Mouse (Mus musculus) heart, postnatal 0 days (tissue): ENCODE results near the gene Supt3. TPM values are rescaled to one million over a fixed set of nuclear protein-coding genes. Genes with fewer than 3 reads are reported as not detected.
A peak's percentile ranks its signal among the peaks of the same experiment; 100 is the strongest.

Source experiments
- ATAC-seq: fragments of 200-750 bp; cut with Nextera tagmentation; 2 replicates; pipeline ENCODE4 v1.8.0; 2017; ENCODE audit warnings: low read depth, moderate number of reproducible peaks, moderate library complexity; ENCODE audit not compliant: insufficient read depth
- DNase-seq: peaks from one replicate; pipeline ENCODE4 v3.0.0-alpha.2; 2016; ENCODE audit warnings: low spot score
- H3K27ac ChIP-seq: fragments of 300-500 bp; sonication (generic); 2 replicates; pipeline ENCODE4 v1.5.1; 2014; ENCODE audit warnings: low read depth, mild to moderate bottlenecking
- H3K27me3 ChIP-seq: fragments of 300-500 bp; sonication (generic); 2 replicates; pipeline ENCODE4 v1.6.1; 2014; ENCODE audit warnings: low read length, mixed read lengths; ENCODE audit not compliant: control insufficient read depth, insufficient read depth
- H3K36me3 ChIP-seq: fragments of 300-500 bp; sonication (generic); replicated peaks from 2 replicates; pipeline ENCODE4 v1.6.1; 2014; ENCODE audit warnings: low read length, mixed read lengths; ENCODE audit not compliant: control insufficient read depth, insufficient read depth
- H3K4me1 ChIP-seq: fragments of 300-500 bp; sonication (generic); 2 replicates; pipeline ENCODE4 v1.6.1; 2014; ENCODE audit warnings: antibody characterized with exemption; ENCODE audit not compliant: control insufficient read depth, insufficient read depth
- H3K4me2 ChIP-seq: fragments of 300-500 bp; sonication (generic); 2 replicates; pipeline ENCODE4 v1.6.1; 2014; ENCODE audit warnings: low read depth, mild to moderate bottlenecking, low read length, moderate library complexity
- H3K4me3 ChIP-seq: fragments of 300-500 bp; sonication (generic); 2 replicates; pipeline ENCODE4 v1.5.1; 2014; ENCODE audit warnings: low read depth, low read length
- H3K9ac ChIP-seq: fragments of 300-500 bp; sonication (generic); replicated peaks from 2 replicates; pipeline ENCODE4 v1.6.1; 2014; ENCODE audit warnings: low read depth, low read length, mixed read lengths
- H3K9me3 ChIP-seq: fragments of 300-500 bp; sonication (generic); replicated peaks from 2 replicates; pipeline ENCODE4 v1.6.1; 2016; ENCODE audit warnings: low read length; ENCODE audit not compliant: control insufficient read depth
- CTCF ChIP-seq: IDR thresholded peaks from 2 replicates; pipeline ENCODE4 v1.5.1; 2016; ENCODE audit warnings: antibody characterized with exemption, control low read depth, low read depth
- EP300 ChIP-seq: IDR thresholded peaks from 2 replicates; pipeline ENCODE4 v1.6.1; 2016; ENCODE audit warnings: antibody characterized with exemption, low read depth
- WGBS: fragments of 180-500 bp; shearing (Covaris S2); extraction: QIAGEN DNeasy Blood & Tissue Kit; methylation state at CpG from one replicate; pipeline ENCODE4 v1.1.7; 2014; 5-methylcytosine and 5-hydroxymethylcytosine counted together
- polyA plus RNA-seq: library from polyadenylated mRNA; unstranded; fragments of >200 nt; fragmentation: Nextera tagmentation; extraction: Ambion mirVana; gene quantifications from 2 replicates; pipeline ENCODE4 v1.2.1, GENCODE M21; 2015
- total RNA-seq: library from RNA; depleted of rRNA; stranded (reverse); fragments of >200 nt; gene quantifications from 2 replicates; pipeline ENCODE4 v1.2.3, GENCODE M21; 2014; ENCODE audit warnings: low replicate concordance; rRNA removed

The Supt3 gene
- 4.3 and 7.2 TPM in 2 replicates for total RNA-seq
- polyA plus RNA-seq: 19.5 and 20.0 TPM in 2 replicates

DNA sequence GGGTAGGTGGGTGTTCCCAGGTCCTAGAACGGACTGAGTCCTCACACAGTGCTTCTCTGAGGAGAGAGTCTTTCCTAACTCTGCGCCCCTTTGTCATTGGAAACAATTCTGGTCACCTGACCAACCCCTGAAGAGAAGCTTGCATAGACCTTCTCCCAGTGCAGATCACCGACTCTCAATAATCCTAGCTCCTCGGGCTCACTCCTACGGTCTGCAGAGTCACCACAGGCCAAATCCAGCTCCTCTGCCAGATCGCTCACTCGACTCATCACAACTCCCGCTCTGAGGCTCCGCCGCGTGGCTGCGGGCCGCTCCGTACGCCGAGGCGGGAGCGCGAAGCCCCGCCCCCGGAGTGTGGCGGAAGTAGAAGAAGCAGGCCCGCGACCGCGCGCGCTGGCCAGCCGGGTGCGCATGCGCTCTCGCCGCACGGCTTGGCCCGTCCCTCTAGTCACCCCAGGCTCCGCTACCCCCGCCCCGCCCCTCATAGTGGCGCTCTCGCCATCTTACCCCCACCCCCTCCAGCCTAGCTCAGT is at the start of gene Supt3:
Supt3 (plus strand) TSS at position 415 of the 533 bp plus-strand sequence.
- Histone ChIP-seq H3K9ac (peak within 1 kb of the TSS; percentile 86), H3K36me3 (no peaks in the 10 kb centered on the region), H3K4me3 (peak within 1 kb of the TSS; percentile 95), H3K27ac (peak within 1 kb of the TSS; percentile 90), H3K4me1 (no peaks in the 10 kb centered on the region; the same call in 1 of the 2 replicates), H3K9me3 (no peaks in the 10 kb centered on the region), H3K27me3 (no peaks in the 10 kb centered on the region), H3K4me2 (peak within 1 kb of the TSS; percentile 82)
- TF ChIP-seq EP300: no peak
- peak; percentile 31 for TF ChIP-seq CTCF
- DNase-seq (peak; percentile 93), ATAC-seq (peak; percentile 96)
- WGBS: under 1% methylated on average over 33 of the region's 40 CpGs

DNA sequence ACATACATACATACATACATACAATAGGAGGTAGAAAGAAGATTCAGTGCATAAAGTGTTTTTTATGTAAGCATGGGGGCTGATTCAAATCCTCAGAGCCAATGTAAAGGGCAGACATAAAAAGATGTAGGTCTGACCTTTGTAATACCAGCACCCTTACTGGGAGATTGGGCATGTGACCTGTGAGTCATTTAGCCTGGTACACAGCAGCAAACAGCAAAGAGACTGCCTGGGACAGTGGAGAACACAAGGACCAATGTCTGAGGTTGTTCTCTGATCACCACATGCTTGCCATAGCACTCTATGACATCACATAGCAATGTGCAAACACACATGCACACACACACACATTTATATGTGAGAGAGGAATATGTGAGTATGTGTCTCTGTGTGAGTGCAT is 49.3 kb upstream of the Supt3 start:
- Histone ChIP-seq H3K4me1 (no peaks in the 10 kb centered on the region), H3K4me2 (no peak overlapping the region), H3K4me3 (no peak overlapping the region), H3K9me3 (no peaks in the 10 kb centered on the region), H3K9ac (no peak overlapping the region), H3K27ac (no peak overlapping the region), H3K27me3 (peaks cover 19% of the 10 kb centered on the region), H3K36me3 (no peaks in the 10 kb centered on the region)
- DNase-seq: no peak
- TF ChIP-seq EP300: no peak
- no peak for TF ChIP-seq CTCF
- no peak for ATAC-seq

DNA sequence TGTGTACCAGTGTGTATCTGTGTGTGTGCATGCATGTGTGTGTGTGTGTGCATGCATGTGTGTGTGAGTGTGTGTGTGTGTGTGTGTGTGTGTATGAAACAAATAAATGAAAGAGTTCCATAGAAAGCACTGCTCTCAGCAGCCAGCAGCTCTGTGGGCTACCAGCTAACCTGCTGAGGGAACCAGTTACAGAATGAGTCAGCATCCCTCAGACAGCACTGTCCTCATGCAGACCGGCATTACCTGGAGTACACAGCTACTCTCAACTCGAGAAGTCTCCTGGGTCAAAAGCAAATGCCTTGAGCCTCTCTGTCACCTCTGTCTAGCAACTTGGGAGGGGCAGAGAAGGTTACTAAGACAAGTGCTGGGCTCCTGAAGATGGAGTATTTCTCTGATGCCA is 48.5 kb upstream of the Supt3 start:
- H3K4me1 ChIP-seq: no peaks in the 10 kb centered on the region
- H3K4me2 ChIP-seq: no peak overlapping the region
- no peak overlapping the region for H3K9ac ChIP-seq
- WGBS: 52% methylated on average over 2 of the region's 2 CpGs
- TF ChIP-seq EP300 (no peak), CTCF (no peak)
- H3K27me3 ChIP-seq: peaks cover 26% of the 10 kb centered on the region
- no peak overlapping the region for H3K4me3 ChIP-seq
- H3K27ac ChIP-seq: no peak overlapping the region
- ATAC-seq (no peak), DNase-seq (no peak)
- no peaks in the 10 kb centered on the region for H3K36me3 ChIP-seq
- no peaks in the 10 kb centered on the region for H3K9me3 ChIP-seq

DNA sequence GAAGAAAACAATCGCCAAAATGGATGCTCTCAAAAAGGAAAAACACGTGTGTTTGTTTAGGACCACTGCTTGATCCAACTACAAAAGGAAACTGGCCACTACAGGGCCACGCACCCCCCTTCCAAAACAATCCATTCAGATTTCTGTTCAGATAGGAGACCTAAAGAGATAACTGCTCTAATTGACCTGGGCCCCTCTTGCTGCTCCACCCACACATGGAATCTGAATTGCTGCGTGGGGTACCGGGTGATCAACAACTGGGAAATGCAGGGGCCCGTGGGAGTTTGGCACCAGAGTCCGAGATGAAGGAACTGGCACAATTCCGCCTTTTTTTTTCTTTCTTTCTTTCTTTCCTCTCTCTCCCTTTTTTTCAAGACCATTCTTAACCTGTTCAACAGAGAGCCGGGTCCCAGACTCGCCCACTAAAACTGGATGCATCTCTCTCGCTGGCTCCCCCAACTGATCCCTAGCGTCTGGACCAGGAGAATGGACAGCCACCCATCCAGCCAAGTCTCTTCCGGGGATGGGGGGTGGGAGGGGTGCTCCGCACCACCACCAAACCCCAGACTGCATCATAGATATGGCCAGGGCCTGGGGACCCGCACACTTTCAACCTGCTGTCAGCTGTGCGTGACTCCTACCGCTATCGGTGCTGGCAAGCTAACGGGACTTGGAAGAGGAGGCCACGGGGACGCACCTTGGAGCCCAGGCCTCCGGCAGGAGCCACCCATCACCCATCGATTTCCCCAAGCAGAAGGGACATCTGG is 43.2 kb upstream of the Supt3 start:
- TF ChIP-seq EP300: no peak
- TF ChIP-seq CTCF: no peak
- Histone ChIP-seq H3K4me1 (peaks cover 11% of the 10 kb centered on the region; the same call in 1 of the 2 replicates), H3K4me2 (peak overlapping the region; percentile 79), H3K36me3 (no peaks in the 10 kb centered on the region), H3K9me3 (no peaks in the 10 kb centered on the region), H3K27me3 (peaks cover 72% of the 10 kb centered on the region), H3K27ac (no peak overlapping the region), H3K4me3 (peak overlapping the region; percentile 67), H3K9ac (no peak overlapping the region)
- WGBS: 12% methylated on average over 23 of the region's 23 CpGs
- ATAC-seq: no peak
- DNase-seq: no peak

DNA sequence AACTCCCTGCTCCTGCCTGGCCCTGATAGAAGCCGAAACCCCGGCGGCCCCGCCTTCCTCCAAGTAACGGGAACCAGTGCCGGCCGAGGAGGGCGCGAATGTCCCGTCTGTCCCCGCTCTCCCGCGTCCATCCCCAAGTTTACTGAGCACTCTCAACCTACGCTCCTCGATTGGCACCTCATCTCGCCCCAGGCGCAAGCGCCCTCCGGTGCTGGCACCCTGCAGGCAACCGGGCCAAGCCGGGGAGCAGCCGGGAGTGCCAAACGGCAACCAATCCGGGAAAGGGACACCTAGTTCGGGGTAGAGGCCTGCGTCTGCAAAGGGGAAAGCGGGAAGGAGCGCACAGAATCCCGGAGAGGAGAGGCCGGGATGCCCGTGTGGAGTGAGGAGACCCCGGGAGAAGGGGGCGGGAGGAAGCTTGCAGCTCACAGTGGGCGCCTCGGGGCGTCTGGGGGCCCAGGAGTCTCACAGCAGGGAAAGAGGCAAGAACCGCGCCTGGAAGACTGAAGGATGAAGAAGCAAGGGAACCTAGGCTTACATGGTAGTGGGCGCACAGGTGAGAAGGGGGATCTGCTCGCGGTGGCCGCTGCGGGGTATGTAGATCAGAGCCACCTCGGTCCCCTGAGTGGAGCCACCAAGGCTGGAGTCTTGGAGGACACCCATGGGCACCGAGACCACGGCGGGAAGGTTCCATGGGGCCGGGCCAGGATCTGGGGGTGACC is 42.3 kb upstream of the Supt3 start:
- ATAC-seq (peak; percentile 17; the same call in 1 of the 2 replicates), DNase-seq (no peak)
- no peak overlapping the region for H3K27ac ChIP-seq
- H3K9ac ChIP-seq: no peak overlapping the region; the same call in 1 of the 2 replicates
- peak overlapping the region; percentile 67 for H3K4me3 ChIP-seq
- TF ChIP-seq CTCF (no peak), EP300 (no peak)
- H3K27me3 ChIP-seq: peaks cover 78% of the 10 kb centered on the region
- H3K4me1 ChIP-seq: peaks cover 11% of the 10 kb centered on the region; the same call in 1 of the 2 replicates
- 2% methylated on average over 48 of the region's 48 CpGs for WGBS
- H3K36me3 ChIP-seq: no peaks in the 10 kb centered on the region
- H3K9me3 ChIP-seq: no peaks in the 10 kb centered on the region
- H3K4me2 ChIP-seq: peak overlapping the region; percentile 79
